Mouse (Mus musculus): Measurements from ENCODE around the gene Clrn3.

DNA sequence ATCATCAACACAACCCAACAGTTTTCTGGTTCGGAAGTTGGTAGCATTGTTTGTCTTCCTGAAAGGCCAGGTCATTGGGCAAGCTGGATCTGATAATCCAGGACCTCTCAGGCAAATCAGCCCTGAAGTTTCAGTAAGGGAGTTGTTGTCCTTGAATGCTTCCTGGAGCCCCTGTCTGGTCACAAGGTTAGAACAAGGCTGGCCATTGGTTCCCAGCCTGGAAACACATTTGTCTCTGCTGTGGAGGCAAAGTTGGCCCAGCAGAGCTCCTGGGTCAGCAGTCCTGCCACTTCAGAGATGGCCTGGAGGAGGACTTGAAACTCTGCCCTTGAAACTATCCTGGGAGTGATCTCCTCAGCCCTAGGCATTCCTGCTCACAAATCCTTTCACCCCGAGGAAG lies 11.0 kb upstream of the Clrn3 start:
- no peak for TF ChIP-seq CTCF (IDR thresholded peaks at IDR 0.05; ENCODE audit: extremely low read depth, insufficient read length, insufficient replicate concordance, low read depth, low read length)
- TF ChIP-seq POLR2A (IDR thresholded peaks at IDR 0.05; ENCODE audit: low read depth, low read length) = no peak

Measured in small intestine, adult 2 months (tissue).